ENCODE assay signal across 9 mouse cellular contexts in genomic region chr6:134632756-134633155, GRCm38 (mm10). TPM values are rescaled to one million over a fixed set of nuclear protein-coding genes. Genes with fewer than 3 reads are reported as not detected.
DNase-seq lines count a peak whose midpoint lies in the region; ATAC-seq lines count a peak whose summit lies in the region.
"Had no signal": no experiment of that assay in that cellular context is flagged by ENCODE, and none has a peak within 500 bp of the region (broad histone marks: within the 10 kb centered on the region; RNA-seq: fewer than 3 reads in every experiment).

No protein-coding gene starts in this region.

- no peak for DNase-seq in heart, embryonic 10.5 days (ENCODE audit: low spot score)
- no peak for DNase-seq in heart, adult 18-20 months
- DNase-seq in midbrain, embryonic 11.5 days (ENCODE audit: low spot score, missing footprints): no peak
- DNase-seq in spleen, postnatal 10 days (ENCODE audit: low spot score in 2 of 2): no peak
- no peak for DNase-seq in thymus, adult 18-20 months

- H3K4me1 ChIP-seq in heart, embryonic 10.5 days: peaks cover 6% of the 10 kb centered on the region; the same call in 1 of the 2 replicates
- peaks cover 2% of the 10 kb centered on the region for H3K4me1 ChIP-seq in brown adipose tissue, adult 24 weeks (ENCODE audit: control insufficient read depth, insufficient read depth, insufficient read length, low read length)
- H3K4me1 ChIP-seq in hindbrain, embryonic 15.5 days (replicated peaks): peaks cover 9% of the 10 kb centered on the region; the same call in 1 of the 2 replicates
- H3K4me1 ChIP-seq in midbrain, embryonic 11.5 days (ENCODE audit: control insufficient read depth, insufficient read depth, low read length): no peaks in the 10 kb centered on the region; the same call in none of the 2 replicates

- H3K4me2 ChIP-seq in hindbrain, embryonic 15.5 days: peak overlapping the region; percentile 93
- peak overlapping the region; percentile 88 for H3K4me2 ChIP-seq in midbrain, embryonic 11.5 days

- no peaks in the 10 kb centered on the region for H3K9me3 ChIP-seq in heart, embryonic 10.5 days
- H3K9me3 ChIP-seq in hindbrain, embryonic 15.5 days: no peaks in the 10 kb centered on the region
- no peaks in the 10 kb centered on the region for H3K9me3 ChIP-seq in midbrain, embryonic 11.5 days (ENCODE audit: control insufficient read depth, low read length)

- H3K36me3 ChIP-seq in heart, embryonic 10.5 days: no peaks in the 10 kb centered on the region
- H3K36me3 ChIP-seq in hindbrain, embryonic 15.5 days: no peaks in the 10 kb centered on the region
- H3K36me3 ChIP-seq in midbrain, embryonic 11.5 days (ENCODE audit: control insufficient read depth, insufficient read depth, low read length): no peaks in the 10 kb centered on the region

- no peak for ATAC-seq in hindbrain, embryonic 15.5 days (ENCODE audit: low FRiP score, low read depth)
- no peak for ATAC-seq in midbrain, embryonic 11.5 days (ENCODE audit: low FRiP score)
- no peak for ATAC-seq in activated CD4-positive, CD25-positive, alpha-beta regulatory T cell, adult 4 months

- peak overlapping the region; percentile 78 for H3K4me3 ChIP-seq in heart, embryonic 10.5 days
- peak overlapping the region; percentile 70 for H3K4me3 ChIP-seq in brown adipose tissue, adult 24 weeks (ENCODE audit: insufficient read depth, low read depth, low read length)
- peak overlapping the region; percentile 46 for H3K4me3 ChIP-seq in hindbrain, embryonic 15.5 days
- H3K4me3 ChIP-seq in midbrain, embryonic 11.5 days (ENCODE audit: low read depth, low read length): peak overlapping the region; percentile 49; the same call in 1 of the 2 replicates

- H3K9ac ChIP-seq in hindbrain, embryonic 15.5 days: no peak overlapping the region
- no peak overlapping the region; the same call in 1 of the 2 replicates for H3K9ac ChIP-seq in midbrain, embryonic 11.5 days (ENCODE audit: low read length)

- WGBS in heart, embryonic 10.5 days: 37% methylated on average over 5 of the region's 5 CpGs
- 42% methylated on average over 5 of the region's 5 CpGs for WGBS in hindbrain, embryonic 15.5 days
- 52% methylated on average over 5 of the region's 5 CpGs for WGBS in midbrain, embryonic 11.5 days

- H3K27ac ChIP-seq in heart, embryonic 10.5 days: peak overlapping the region; percentile 89
- no peak overlapping the region for H3K27ac ChIP-seq in brown adipose tissue, adult 24 weeks (replicated peaks; ENCODE audit: low read depth, low read length)
- H3K27ac ChIP-seq in hindbrain, embryonic 15.5 days (replicated peaks): no peak overlapping the region
- H3K27ac ChIP-seq in midbrain, embryonic 11.5 days (ENCODE audit: low read depth, low read length): no peak overlapping the region

- H3K27me3 ChIP-seq in heart, embryonic 10.5 days (ENCODE audit: insufficient read depth, poor library complexity, severe bottlenecking): peaks cover 9% of the 10 kb centered on the region
- peaks cover 11% of the 10 kb centered on the region; the same call in 1 of the 2 replicates for H3K27me3 ChIP-seq in hindbrain, embryonic 15.5 days
- H3K27me3 ChIP-seq in midbrain, embryonic 11.5 days (ENCODE audit: control insufficient read depth, insufficient read depth, low read length): peaks cover 8% of the 10 kb centered on the region

RNA-seq across cellular contexts. Expression of gene Mansc1, which starts 0.5 kb away (rescaled TPM):
- polyA plus RNA-seq in heart, embryonic 10.5 days (2016; fragmentation: Nextera tagmentation; extraction: Ambion mirVana): 3.1 and 5.8 TPM in 2 replicates
- total RNA-seq in heart, adult 18-20 months (2021): 1 to 10 TPM; 3.4 to 4.1 TPM
- 0.87 and 1.3 TPM in 2 replicates for polyA plus RNA-seq in brown adipose tissue, adult 24 weeks (2012; ENCODE audit: insufficient read depth, insufficient read length, missing spikeins)
- polyA plus RNA-seq in hindbrain, embryonic 15.5 days (2015; fragmentation: Nextera tagmentation; extraction: Ambion mirVana): 1.3 and 1.4 TPM in 2 replicates
- 0.87 and 1.3 TPM in 2 replicates for polyA plus RNA-seq in midbrain, embryonic 11.5 days (2014; fragmentation: Nextera tagmentation; extraction: Ambion mirVana)
- 1 to 10 TPM; 8.6 to 9.9 TPM for polyA plus RNA-seq in activated CD4-positive, CD25-positive, alpha-beta regulatory T cell, adult 4 months (2017; shearing (Covaris generic))
- total RNA-seq: neutrophil, adult 5-6 weeks had no signal

RNA-seq across cellular contexts. Expression of gene Borcs5, which starts 6.6 kb away (rescaled TPM):
- 16.2 and 16.7 TPM in 2 replicates for polyA plus RNA-seq in heart, embryonic 10.5 days (2016; fragmentation: Nextera tagmentation; extraction: Ambion mirVana)
- 10 to 100 TPM; 11.4 to 12.2 TPM for total RNA-seq in heart, adult 18-20 months (2021)
- polyA plus RNA-seq in brown adipose tissue, adult 24 weeks (2012; ENCODE audit: insufficient read depth, insufficient read length, missing spikeins): 7.3 and 15.2 TPM in 2 replicates
- polyA plus RNA-seq in hindbrain, embryonic 15.5 days (2015; fragmentation: Nextera tagmentation; extraction: Ambion mirVana): 42.5 and 43.6 TPM in 2 replicates
- 26.4 and 28.3 TPM in 2 replicates for polyA plus RNA-seq in midbrain, embryonic 11.5 days (2014; fragmentation: Nextera tagmentation; extraction: Ambion mirVana)
- 10 to 100 TPM; 10.8 to 15.5 TPM for polyA plus RNA-seq in activated CD4-positive, CD25-positive, alpha-beta regulatory T cell, adult 4 months (2017; shearing (Covaris generic))
